Mouse (Mus musculus) erythroblast, embryonic 14.5 days (primary cell): ENCODE data around the gene Miip. TPM values are rescaled to one million over a fixed set of nuclear protein-coding genes. Genes with fewer than 3 reads are reported as not detected.
"Not testable (repeated sequence)": the region's sequence is repeated elsewhere in the genome, so short reads cannot be mapped to it uniquely, and the experiment has no call there.

ENCODE experiments used
- H3K27me3 ChIP-seq: 2 replicates; pipeline ENCODE4 v1.6.1; 2012; ENCODE audit warnings: inconsistent platforms; ENCODE audit not compliant: control insufficient read depth
- H3K36me3 ChIP-seq: 2 replicates; pipeline ENCODE4 v1.6.1; 2012; ENCODE audit warnings: mild to moderate bottlenecking, inconsistent platforms; ENCODE audit not compliant: control insufficient read depth
- H3K4me1 ChIP-seq: 2 replicates; pipeline ENCODE4 v1.6.1; 2012; ENCODE audit warnings: inconsistent platforms; ENCODE audit not compliant: control insufficient read depth
- H3K4me3 ChIP-seq: replicated peaks from 2 replicates; pipeline ENCODE3; 2012; ENCODE audit warnings: moderate library complexity, mild to moderate bottlenecking, inconsistent platforms
- H3K9me3 ChIP-seq: 2 replicates; pipeline ENCODE4 v1.6.1; 2012; ENCODE audit warnings: low read length, inconsistent platforms, mixed read lengths; ENCODE audit not compliant: control insufficient read depth
- GATA1 ChIP-seq: IDR thresholded peaks from 2 replicates; pipeline ENCODE4 v1.6.1; 2012; ENCODE audit warnings: low read length, inconsistent platforms, mixed read lengths
- TAL1 ChIP-seq: IDR thresholded peaks from 3 replicates; pipeline ENCODE4 v1.6.1; 2012; ENCODE audit warnings: low read length, inconsistent platforms, mixed read lengths
- polyA plus RNA-seq: library from polyadenylated mRNA; stranded (reverse); fragments of >175 nt; gene quantifications from 2 replicates; pipeline ENCODE4 v1.2.3, GENCODE M21; 2012

The Miip gene
- polyA plus RNA-seq, 1 experiment: 9.4 TPM

DNA sequence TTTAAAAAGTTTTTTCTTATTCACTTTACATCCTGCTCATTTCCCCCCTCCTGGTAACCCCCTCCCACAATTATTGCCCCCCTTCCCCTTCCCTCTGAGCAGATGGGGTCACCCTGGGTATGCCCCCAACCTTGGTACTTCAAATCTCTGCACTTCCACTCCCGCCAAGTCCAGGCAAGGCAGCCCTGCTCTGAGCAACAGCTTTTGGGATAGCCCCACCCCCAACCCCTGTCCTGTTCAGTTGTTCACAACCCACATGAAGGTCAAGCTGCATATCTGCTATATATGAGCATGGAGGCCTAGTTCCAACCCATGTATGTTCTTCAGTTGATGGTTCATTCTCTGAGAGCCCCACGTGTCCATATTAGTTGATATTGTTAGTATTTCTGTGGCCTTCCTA is 17.8 kb downstream of the Miip start:
- Histone ChIP-seq H3K9me3 (no peaks in the 10 kb centered on the region; the same call in 1 of the 2 replicates), H3K36me3 (no peaks in the 10 kb centered on the region), H3K27me3 (no peaks in the 10 kb centered on the region), H3K4me1 (peaks cover 45% of the 10 kb centered on the region), H3K4me3 (no peak overlapping the region)
- no peak for TF ChIP-seq TAL1
- no peak for TF ChIP-seq GATA1

DNA sequence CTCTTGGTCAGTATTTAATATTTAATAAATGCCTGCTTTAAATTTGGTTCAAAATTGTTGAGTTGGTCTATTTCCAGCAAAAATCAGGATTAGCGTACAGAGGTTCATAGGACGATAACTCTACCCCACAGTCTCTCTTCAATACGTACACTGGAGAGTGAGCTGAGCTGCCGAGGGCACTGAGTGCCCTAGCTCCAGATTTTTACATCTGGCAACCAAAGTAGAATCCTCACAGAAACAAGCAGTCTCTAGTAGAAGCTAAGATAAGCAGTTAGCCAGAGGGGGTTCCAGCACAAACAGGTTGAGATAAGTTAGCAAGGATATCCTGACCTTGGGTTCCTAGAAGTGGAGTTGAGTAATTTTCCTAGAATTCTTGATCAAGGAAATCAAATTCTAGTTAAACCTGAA is 20.0 kb downstream of the Miip start:
- Histone ChIP-seq H3K4me3 (peak overlapping the region; percentile 91), H3K4me1 (peaks cover 45% of the 10 kb centered on the region), H3K36me3 (no peaks in the 10 kb centered on the region; the same call in 1 of the 2 replicates), H3K9me3 (no peaks in the 10 kb centered on the region), H3K27me3 (no peaks in the 10 kb centered on the region)
- TF ChIP-seq GATA1 (no peak), TAL1 (no peak)

DNA sequence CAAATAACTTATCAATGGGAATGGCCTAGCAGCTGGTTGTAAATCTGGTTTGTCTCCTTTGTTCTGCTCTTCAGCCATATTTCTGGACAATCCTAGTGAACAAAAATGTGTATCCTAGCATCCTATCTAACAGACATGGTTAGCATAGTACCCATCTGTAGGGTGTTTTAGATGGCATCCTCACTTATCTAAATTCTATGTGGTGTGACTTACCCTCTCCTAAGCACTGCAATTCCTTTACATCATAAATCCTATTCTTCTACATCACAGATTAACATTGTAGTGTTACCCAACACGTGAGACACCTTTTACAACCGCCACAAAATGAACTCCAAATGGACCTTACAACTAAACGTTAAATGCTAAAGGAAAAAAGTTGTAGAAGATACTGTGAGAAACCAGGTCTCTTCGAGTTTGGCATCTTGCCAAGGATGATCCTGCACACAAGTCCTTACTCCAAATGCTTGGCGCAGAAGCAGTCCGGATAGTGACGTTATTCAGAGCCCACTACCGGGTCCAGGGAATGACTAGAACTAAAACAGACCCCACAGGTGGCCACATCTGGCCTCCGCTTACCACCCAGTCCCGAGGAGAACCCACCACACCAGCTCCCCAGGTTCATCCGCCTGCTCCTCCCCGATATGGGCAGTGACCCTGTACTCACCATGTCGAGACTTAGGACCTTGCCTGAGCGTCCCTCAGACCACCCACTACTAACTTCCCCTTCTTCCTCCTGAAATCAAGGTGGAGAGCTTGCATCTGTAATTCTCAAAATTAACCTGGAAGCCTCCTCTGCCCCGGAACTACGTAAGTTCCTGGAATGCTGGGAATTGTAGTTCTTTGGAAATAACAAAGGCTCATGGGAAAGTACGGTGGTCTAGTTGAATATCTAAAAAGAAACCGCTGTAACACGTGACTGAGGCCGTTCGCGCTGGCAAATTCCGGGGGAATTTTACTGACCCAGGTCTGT is 20.7 kb downstream of the Miip start, which contains the start of gene Zfp933:
TSS of gene Zfp933 (minus strand) at position 753 of the 970 bp plus-strand sequence.
- no peaks in the 10 kb centered on the region for H3K27me3 ChIP-seq
- no peak for TF ChIP-seq TAL1
- no peak for TF ChIP-seq GATA1
- peaks cover 46% of the 10 kb centered on the region for H3K4me1 ChIP-seq
- peaks cover under 1% of the 10 kb centered on the region; the same call in 1 of the 2 replicates for H3K36me3 ChIP-seq
- peak within 1 kb of the TSS; percentile 91 for H3K4me3 ChIP-seq
- no peaks in the 10 kb centered on the region for H3K9me3 ChIP-seq

DNA sequence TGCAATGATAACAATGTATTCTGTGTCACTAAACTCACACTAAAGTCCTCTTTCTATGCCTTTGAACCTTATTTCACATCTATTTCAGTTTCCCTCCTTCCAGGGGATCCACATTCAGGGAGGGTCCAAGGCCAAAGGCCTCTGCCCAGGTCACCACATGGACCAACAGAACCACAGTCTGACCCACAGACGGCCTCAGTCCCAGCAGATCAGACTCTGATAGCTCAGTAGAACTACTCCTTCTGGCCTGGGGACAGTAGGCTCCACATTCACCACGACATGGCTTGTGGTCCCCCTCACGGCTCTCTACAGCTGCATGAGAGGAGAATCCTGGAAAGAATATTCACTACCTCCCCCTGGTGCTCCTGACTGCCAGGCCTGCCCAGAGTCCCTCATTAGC is 25.7 kb downstream of the Miip start:
- H3K9me3 ChIP-seq: no peaks in the 10 kb centered on the region
- TF ChIP-seq TAL1 (no peak), GATA1 (no peak)
- H3K27me3 ChIP-seq: no peaks in the 10 kb centered on the region

DNA sequence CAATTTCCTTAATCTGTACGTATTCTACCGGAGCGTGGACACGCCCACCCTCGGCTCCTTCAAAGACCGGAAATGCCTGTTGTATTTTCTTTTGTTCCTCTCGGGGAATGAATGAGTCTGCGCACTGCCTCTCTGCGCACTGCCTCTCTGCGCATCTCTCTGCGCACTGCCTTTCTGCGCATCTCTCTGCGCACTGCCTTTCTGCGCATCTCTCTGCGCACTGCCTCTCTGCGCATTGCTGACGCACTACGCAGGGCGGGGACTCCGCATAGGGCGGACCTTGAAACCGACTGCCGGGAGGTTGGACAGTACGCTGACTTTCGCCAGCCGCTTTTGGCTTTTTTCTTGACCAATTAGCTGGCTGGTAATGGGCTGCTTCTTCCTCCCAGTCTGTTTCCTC is 29.3 kb downstream of the Miip start:
- H3K4me3 ChIP-seq, H3K9me3 ChIP-seq, H3K4me1 ChIP-seq, H3K27me3 ChIP-seq, H3K36me3 ChIP-seq: not testable (repeated sequence)

More for the DNA sequence above, 25.7 kb downstream of the Miip start:
- peaks cover 2% of the 10 kb centered on the region; the same call in 1 of the 2 replicates for H3K36me3 ChIP-seq
- H3K4me3 ChIP-seq: no peak overlapping the region
- H3K4me1 ChIP-seq: peaks cover 7% of the 10 kb centered on the region

DNA sequence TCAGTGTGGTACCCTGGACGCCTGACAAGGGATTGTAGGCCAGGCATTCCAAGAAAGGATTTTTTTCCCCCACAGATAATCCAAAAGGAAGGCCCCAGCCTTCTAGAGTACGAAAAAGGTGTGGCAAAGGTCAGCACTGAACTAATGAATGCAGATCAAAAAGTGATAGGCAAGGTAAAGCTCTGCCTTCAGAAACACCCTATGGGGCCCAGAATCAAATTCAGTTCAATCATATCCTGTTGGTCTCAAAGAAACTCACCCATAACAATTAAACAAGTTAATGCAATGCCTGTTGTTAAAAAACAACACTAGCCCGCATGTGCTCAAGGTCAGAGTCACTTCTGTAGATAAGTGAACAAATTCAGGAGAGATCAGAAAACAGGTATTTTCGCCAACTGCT is 44.2 kb downstream of the Miip start:
- Histone ChIP-seq H3K36me3 (peaks cover 28% of the 10 kb centered on the region), H3K4me1 (no peaks in the 10 kb centered on the region), H3K27me3 (no peaks in the 10 kb centered on the region), H3K4me3 (no peak overlapping the region), H3K9me3 (peaks cover 19% of the 10 kb centered on the region)
- TF ChIP-seq GATA1 (no peak), TAL1 (no peak)

DNA sequence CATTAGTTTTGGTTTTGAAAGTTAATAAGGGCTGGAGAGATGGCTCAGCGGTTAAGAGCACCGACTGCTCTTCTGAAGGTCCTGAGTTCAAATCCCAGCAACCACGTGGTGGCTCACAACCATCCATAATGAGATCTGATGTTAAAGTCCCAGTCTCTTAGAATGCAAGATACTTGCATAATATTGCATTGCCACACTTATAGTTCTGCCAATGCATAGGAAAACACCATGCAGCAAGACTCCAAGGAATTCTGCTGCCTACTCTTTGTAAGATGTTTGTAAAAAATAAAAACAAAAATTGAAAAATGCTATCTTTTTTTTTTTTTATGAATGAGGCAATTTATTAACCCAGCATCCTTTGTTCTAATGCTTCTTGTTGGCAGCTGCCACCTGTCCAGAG is 47.2 kb downstream of the Miip start:
- H3K27me3 ChIP-seq, H3K4me1 ChIP-seq, H3K4me3 ChIP-seq: not testable (repeated sequence)
- peaks cover 19% of the 10 kb centered on the region for H3K9me3 ChIP-seq
- peaks cover 14% of the 10 kb centered on the region for H3K36me3 ChIP-seq

DNA sequence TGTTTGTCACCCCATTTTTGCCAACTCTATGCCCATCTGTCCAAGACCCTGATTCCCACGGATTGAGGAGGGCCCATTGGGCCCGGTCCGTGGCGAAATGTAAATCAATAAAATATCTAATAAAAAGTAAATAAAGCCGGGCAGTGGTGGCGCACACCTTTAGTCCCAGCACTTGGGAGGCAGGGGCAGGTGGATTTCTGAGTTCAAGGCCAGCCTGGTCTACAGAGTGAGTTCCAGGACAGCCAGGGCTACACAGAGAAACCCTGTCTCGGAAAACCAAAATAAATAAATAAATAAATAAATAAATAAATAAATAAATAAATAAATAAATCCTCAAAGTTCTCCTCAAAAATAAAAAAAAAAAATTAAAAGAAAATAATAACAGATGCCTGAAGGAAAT is 49.0 kb downstream of the Miip start:
- H3K4me3 ChIP-seq, H3K9me3 ChIP-seq, H3K27me3 ChIP-seq, H3K36me3 ChIP-seq, H3K4me1 ChIP-seq: not testable (repeated sequence)

DNA sequence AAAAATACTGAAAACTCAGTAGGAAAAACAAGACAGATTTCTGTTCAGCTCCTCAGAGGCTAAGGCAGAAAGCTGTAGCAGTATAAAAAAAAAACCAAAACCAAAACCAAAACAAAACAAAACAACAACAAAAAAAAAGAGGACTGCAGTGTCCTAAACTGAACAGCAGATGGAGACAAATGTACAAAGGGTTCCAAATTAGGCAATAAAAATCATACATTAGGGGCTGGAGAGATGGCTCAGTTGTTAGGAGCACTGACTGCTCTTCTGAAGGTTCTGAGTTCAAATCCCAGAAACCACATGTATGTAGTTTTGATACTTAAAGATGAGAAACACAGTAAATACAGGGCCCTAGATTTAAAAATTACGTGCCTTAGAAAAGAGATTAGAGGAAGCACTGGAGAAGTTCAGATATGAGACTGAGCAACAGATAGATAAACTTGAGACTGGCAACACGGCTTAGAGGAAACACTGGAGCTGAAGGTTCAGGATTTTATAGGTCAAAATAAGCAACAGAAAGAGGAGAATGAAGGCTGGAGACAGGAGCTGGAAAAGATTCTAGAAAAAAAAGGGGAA is 53.9 kb downstream of the Miip start:
- Histone ChIP-seq H3K27me3 (no peaks in the 10 kb centered on the region), H3K4me3 (no peak overlapping the region)
- TF ChIP-seq TAL1 (no peak), GATA1 (no peak)

More for the DNA sequence above, 53.9 kb downstream of the Miip start:
- Histone ChIP-seq H3K9me3 (peaks cover 3% of the 10 kb centered on the region), H3K36me3 (no peaks in the 10 kb centered on the region), H3K4me1 (no peaks in the 10 kb centered on the region)
